Mouse (Mus musculus): ENCODE results near the gene Vgll1.

Vgll1 gene

GRCm38 (mm10) chrX:57087806-57088205 is at the start of gene Vgll1:
Gene Vgll1 (plus strand): TSS chrX:57088106.
- in situ Hi-C loops (cut with MboI), result no loop called here

DNA sequence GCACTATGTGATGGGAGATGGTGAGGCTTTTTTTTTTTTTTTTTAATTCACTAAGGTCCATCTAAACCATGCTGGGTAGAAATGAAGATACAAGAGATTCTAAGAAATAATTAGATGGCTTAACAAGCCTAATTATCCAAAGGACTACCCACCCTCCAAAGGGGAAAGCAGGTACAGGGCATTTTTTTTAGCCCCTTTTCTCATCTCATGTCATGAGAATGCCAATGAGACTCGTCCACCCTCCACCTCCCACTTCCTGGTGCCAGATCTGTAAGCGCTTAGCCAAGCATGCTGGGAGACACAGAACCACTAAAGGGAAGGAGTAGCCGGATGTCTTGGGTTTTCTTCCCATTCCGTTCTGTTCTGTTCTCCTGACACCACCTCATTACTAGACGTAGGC is 45.1 kb upstream of the Vgll1 start, which contains the start of gene Brs3:
Gene Brs3, plus strand, starts transcription at position 301 of the 400 bp plus-strand sequence.
- in situ Hi-C loops (cut with MboI), result no loop called here

DNA sequence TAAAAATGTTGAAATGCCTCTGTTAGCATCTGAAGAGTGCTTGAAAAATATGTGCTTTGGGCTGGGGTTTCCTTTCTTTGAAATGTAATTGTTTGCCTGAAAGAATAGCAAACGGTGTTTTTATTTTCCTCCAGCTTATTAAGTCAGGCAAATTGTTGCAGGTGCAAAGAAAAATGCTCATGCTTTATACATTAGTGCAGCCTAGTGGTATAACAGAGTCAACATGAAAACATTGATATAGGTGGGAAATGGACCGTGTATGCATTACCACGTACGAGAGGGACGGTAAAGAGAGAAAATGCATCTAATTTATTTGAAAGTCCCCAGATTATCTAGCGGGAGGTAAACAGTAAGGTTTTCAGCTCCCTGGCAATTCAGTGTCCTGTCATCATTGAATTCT is 44.0 kb upstream of the Vgll1 start:
- in situ Hi-C loops (cut with MboI), result no loop called here

DNA sequence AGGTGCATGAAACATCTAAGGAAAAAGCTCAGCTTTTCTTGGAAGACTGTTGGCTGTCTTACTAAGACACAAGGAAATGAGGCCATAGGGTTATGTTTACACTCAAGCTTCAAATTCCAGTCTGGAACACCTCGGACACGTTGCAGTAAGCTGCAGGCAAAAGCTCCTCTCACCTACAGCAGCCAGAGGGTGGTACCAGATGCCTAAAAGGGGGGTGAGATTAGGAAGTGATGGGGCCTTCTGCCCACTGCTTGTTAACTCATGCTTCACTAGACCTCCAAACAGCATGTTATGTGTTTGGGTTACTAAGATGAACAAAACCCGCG is 35.1 kb upstream of the Vgll1 start:
- in situ Hi-C loops (cut with MboI), result no loop called here

GRCm38 (mm10) chrX:57053174-57053992 is 34.5 kb upstream of the Vgll1 start, which contains the start of gene Htatsf1:
Gene Htatsf1 (plus strand): TSS chrX:57053583.
- in situ Hi-C loops (cut with MboI), result no loop called here

- in situ Hi-C loops (cut with MboI), result no loop called here
These were observed 33.9 kb upstream of the Vgll1 start for GRCm38 (mm10) chrX:57053993-57054385.

DNA sequence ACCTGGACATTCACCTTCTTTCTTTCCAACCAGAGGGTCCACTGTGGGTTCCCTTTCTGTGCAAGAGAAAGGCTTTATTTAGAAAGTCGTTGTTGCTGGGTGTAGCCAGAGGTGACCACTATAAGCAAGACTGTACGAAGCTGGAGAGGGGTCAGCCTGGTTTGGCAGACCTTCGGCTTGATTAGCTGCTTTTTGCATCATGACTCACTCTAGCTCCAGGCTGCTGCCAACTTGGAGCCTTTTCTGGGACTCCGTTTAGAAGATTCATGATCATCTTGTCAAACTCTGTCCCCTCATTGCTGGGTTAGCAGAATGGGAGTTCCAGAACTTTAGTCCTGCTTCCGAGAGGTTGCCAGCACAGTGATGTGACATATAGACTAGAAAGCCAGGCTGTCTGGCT is 6.4 kb upstream of the Vgll1 start:
- in situ Hi-C loops (cut with MboI), result no loop called here

DNA sequence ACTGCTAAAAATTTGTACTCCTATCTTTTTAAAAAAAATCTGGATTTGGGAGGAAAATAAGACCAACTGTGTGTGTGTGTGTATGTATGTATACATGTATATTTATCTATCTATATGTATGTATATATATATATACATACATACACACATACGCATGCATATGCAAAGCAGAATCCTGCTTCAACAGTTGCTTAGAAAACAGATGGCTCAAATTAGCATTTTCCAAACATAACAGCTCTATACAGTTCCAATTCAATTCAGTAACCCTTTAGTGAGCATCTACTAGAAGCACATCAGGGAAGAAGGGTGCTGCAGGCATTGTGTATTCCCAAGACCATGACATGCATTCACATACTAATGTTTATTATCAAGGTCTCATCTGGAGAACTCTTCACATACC is 15.5 kb downstream of the Vgll1 start:
- in situ Hi-C loops (cut with MboI), result no loop called here

DNA sequence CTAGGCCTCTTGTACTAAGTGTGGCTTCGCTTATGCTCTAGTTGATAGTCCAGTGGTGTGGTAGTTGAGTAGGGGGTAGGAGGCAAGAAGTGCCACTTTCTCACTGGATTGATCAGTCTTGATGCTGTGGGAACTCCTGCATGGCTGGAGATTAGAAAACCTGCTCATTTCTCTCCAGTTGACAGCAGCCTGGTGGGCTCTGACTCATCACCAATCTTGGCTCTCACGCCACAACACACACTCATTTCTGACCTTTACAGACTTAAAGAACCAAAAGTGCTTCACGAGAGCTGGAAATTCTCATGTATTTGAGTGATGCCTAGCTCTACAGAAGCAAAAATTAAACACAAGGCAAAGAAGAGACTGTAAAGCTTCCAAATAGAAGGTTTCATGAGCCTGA is 19.1 kb downstream of the Vgll1 start:
- in situ Hi-C loops (cut with MboI), result no loop called here

GRCm38 (mm10) chrX:57118143-57118542 is 30.2 kb downstream of the Vgll1 start:
- in situ Hi-C loops (cut with MboI), result no loop called here

GRCm38 (mm10) chrX:57120768-57121167 is 32.9 kb downstream of the Vgll1 start:
- in situ Hi-C loops (cut with MboI), result no loop called here

- in situ Hi-C loops (cut with MboI), result no loop called here
These were observed 42.7 kb downstream of the Vgll1 start for GRCm38 (mm10) chrX:57130633-57131032.

- in situ Hi-C loops (cut with MboI), result no loop called here
These were observed 49.7 kb downstream of the Vgll1 start for GRCm38 (mm10) chrX:57137627-57138026.

DNA sequence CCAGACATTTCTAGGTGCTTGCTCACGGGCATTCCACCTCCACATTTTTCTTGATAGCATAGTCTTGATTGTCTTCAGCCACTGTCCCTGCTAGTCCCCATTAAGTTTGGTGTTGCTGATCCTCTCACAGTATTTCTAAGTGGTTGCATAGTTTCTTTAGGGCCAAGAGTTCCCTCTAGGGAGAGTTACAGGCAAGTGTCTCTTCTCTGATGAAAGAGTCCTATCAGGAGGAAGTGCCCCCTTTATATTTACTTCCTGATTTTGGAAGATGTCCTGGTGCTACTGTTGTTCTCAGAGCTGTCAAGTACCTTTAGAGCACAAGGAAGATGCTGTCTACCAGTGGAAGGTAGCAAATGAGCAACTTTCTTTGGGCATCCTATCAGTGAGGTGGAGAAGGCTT is 65.6 kb downstream of the Vgll1 start:
- in situ Hi-C loops (cut with MboI), result no loop called here

Data from mature B cell (primary cell).